Mouse (Mus musculus) liver, adult 2 months (tissue): ENCODE data around the gene Taok3. TPM values are rescaled to one million over a fixed set of nuclear protein-coding genes. Genes with fewer than 3 reads are reported as not detected.
A peak's percentile ranks its signal among the peaks of the same experiment; 100 is the strongest.

Experiments
- DNase-seq: peaks from one replicate; pipeline ENCODE4 v3.0.0-alpha.2; 2011; ENCODE audit warnings: low read depth, low spot score; ENCODE audit errors: extremely low read depth
- H3K27ac ChIP-seq: fragments of 200-500 bp; replicated peaks from 2 replicates; pipeline ENCODE4 v1.5.1; 2012; ENCODE audit warnings: low read depth, mild to moderate bottlenecking, control low read depth, inconsistent platforms, low read length; ENCODE audit not compliant: insufficient read depth
- H3K27me3 ChIP-seq: fragments of 200-500 bp; 2 replicates; pipeline ENCODE4 v1.6.1; 2012; ENCODE audit warnings: mild to moderate bottlenecking, moderate library complexity, low read length, inconsistent platforms; ENCODE audit not compliant: control insufficient read depth, insufficient read depth
- H3K36me3 ChIP-seq: fragments of 200-500 bp; 2 replicates; pipeline ENCODE4 v1.6.1; 2012; ENCODE audit warnings: low read length, inconsistent platforms; ENCODE audit not compliant: control insufficient read depth, insufficient read depth
- H3K4me1 ChIP-seq: fragments of 200-500 bp; 2 replicates; pipeline ENCODE4 v1.6.1; 2011; ENCODE audit warnings: low read length; ENCODE audit not compliant: control insufficient read depth, insufficient read depth
- H3K4me3 ChIP-seq: fragments of 200-500 bp; 2 replicates; pipeline ENCODE4 v1.5.1; 2011; ENCODE audit warnings: low read depth, mild to moderate bottlenecking, control low read depth, low read length, moderate library complexity; ENCODE audit not compliant: insufficient read depth
- H3K79me2 ChIP-seq: fragments of 200-500 bp; 2 replicates; pipeline ENCODE4 v1.6.1; 2012; ENCODE audit warnings: inconsistent platforms, mild to moderate bottlenecking, low read length, moderate library complexity; ENCODE audit not compliant: control insufficient read depth, insufficient read depth
- H3K9ac ChIP-seq: fragments of 200-500 bp; 2 replicates; pipeline ENCODE4 v1.6.1; 2012; ENCODE audit warnings: low read depth, mild to moderate bottlenecking, control low read depth, inconsistent platforms, low read length
- CTCF ChIP-seq: fragments of 200-500 bp; IDR thresholded peaks from 2 replicates; pipeline ENCODE4 v1.5.1; 2011; ENCODE audit warnings: low read depth, low read length, control low read depth
- POLR2A ChIP-seq: fragments of 200-500 bp; IDR thresholded peaks from 2 replicates; pipeline ENCODE4 v1.6.1; 2011; ENCODE audit warnings: low read length, control low read depth; ENCODE audit not compliant: insufficient read depth; ENCODE audit errors: extremely low read depth
- WGBS: fragments of 180-500 bp; shearing (Covaris S2); methylation state at CpG from one replicate; pipeline ENCODE4 v1.1.7; 2018; 5-methylcytosine and 5-hydroxymethylcytosine counted together
- polyA plus RNA-seq: library from polyadenylated mRNA; depleted of rRNA; stranded (reverse); fragments of >200 nt; gene quantifications from 2 replicates; pipeline ENCODE4 v1.2.3, GENCODE M21; 2012
- total RNA-seq: library from RNA; depleted of rRNA; stranded (reverse); fragments of >200 nt; gene quantifications from 2 replicates; pipeline ENCODE4 v1.2.3, GENCODE M21; 2014

The Taok3 gene
- total and polyA plus RNA-seq, 2 experiments: 16.2 to 23.0 TPM

- no peaks in the 10 kb centered on the region for H3K27me3 ChIP-seq
These were observed 38.5 kb downstream of the Taok3 start for GRCm38 (mm10) chr5:117158335-117159018.

GRCm38 (mm10) chr5:117159326-117159725 is 39.4 kb downstream of the Taok3 start:
- Histone ChIP-seq H3K27ac (peak overlapping the region; percentile 78), H3K79me2 (peaks cover 28% of the 10 kb centered on the region; the same call in 1 of the 2 replicates), H3K4me3 (no peak overlapping the region), H3K4me1 (peaks cover 31% of the 10 kb centered on the region), H3K27me3 (no peaks in the 10 kb centered on the region), H3K36me3 (peaks cover 1% of the 10 kb centered on the region; the same call in 1 of the 2 replicates), H3K9ac (no peak overlapping the region; the same call in 1 of the 2 replicates)
- DNase-seq: no peak
- 49% methylated on average over 8 of the region's 8 CpGs for whole genome bisulfite sequencing
- TF ChIP-seq POLR2A: no peak
- TF ChIP-seq CTCF: no peak

More at GRCm38 (mm10) chr5:117158335-117159018, 38.5 kb downstream of the Taok3 start:
- Histone ChIP-seq H3K4me3 (no peak overlapping the region), H3K36me3 (peaks cover 1% of the 10 kb centered on the region; the same call in 1 of the 2 replicates), H3K27ac (peak overlapping the region; percentile 78), H3K79me2 (peaks cover 29% of the 10 kb centered on the region; the same call in 1 of the 2 replicates), H3K9ac (no peak overlapping the region), H3K4me1 (peaks cover 25% of the 10 kb centered on the region)
- WGBS: 11% methylated on average over 7 of the region's 7 CpGs
- DNase-seq: peak; percentile 90
- no peak for TF ChIP-seq POLR2A
- TF ChIP-seq CTCF: no peak

GRCm38 (mm10) chr5:117159805-117160291 is 39.9 kb downstream of the Taok3 start:
- H3K79me2 ChIP-seq: peaks cover 26% of the 10 kb centered on the region; the same call in 1 of the 2 replicates
- peaks cover 35% of the 10 kb centered on the region for H3K4me1 ChIP-seq
- DNase-seq: no peak
- peak overlapping the region; percentile 78; the same call in 1 of the 2 replicates for H3K27ac ChIP-seq
- TF ChIP-seq POLR2A (no peak), CTCF (no peak)
- no peak overlapping the region for H3K9ac ChIP-seq
- no peaks in the 10 kb centered on the region; the same call in 1 of the 2 replicates for H3K36me3 ChIP-seq
- 56% methylated on average over 6 of the region's 6 CpGs for whole genome bisulfite sequencing
- H3K27me3 ChIP-seq: no peaks in the 10 kb centered on the region
- H3K4me3 ChIP-seq: no peak overlapping the region

GRCm38 (mm10) chr5:117160499-117160898 is 40.6 kb downstream of the Taok3 start:
- H3K36me3 ChIP-seq: no peaks in the 10 kb centered on the region; the same call in 1 of the 2 replicates
- H3K4me3 ChIP-seq: no peak overlapping the region
- H3K27me3 ChIP-seq: no peaks in the 10 kb centered on the region
- WGBS: 43% methylated on average over 10 of the region's 10 CpGs
- H3K27ac ChIP-seq: peak overlapping the region; percentile 53
- peaks cover 21% of the 10 kb centered on the region; the same call in 1 of the 2 replicates for H3K79me2 ChIP-seq
- TF ChIP-seq POLR2A (no peak), CTCF (no peak)
- H3K4me1 ChIP-seq: peaks cover 40% of the 10 kb centered on the region
- DNase-seq: peak; percentile 63
- H3K9ac ChIP-seq: 0 out of 2 replicates have a peak overlapping the region, but pooled peaks have one; percentile 15

GRCm38 (mm10) chr5:117163790-117164189 is 43.9 kb downstream of the Taok3 start:
- TF ChIP-seq CTCF (no peak), POLR2A (no peak)
- H3K9ac ChIP-seq: no peak overlapping the region
- no peaks in the 10 kb centered on the region for H3K36me3 ChIP-seq
- H3K27me3 ChIP-seq: no peaks in the 10 kb centered on the region
- H3K4me1 ChIP-seq: peaks cover 46% of the 10 kb centered on the region
- peaks cover 40% of the 10 kb centered on the region; the same call in 1 of the 2 replicates for H3K79me2 ChIP-seq
- no peak overlapping the region for H3K4me3 ChIP-seq
- no peak for DNase-seq
- H3K27ac ChIP-seq: no peak overlapping the region
- 97% methylated on average over 13 of the region's 13 CpGs for WGBS

- Histone ChIP-seq H3K27me3 (no peaks in the 10 kb centered on the region), H3K4me1 (peaks cover 39% of the 10 kb centered on the region), H3K79me2 (peaks cover 40% of the 10 kb centered on the region; the same call in 1 of the 2 replicates), H3K27ac (peak overlapping the region; percentile 37), H3K4me3 (no peak overlapping the region), H3K36me3 (no peaks in the 10 kb centered on the region), H3K9ac (no peak overlapping the region)
- 26% methylated on average over 5 of the region's 5 CpGs for WGBS
- TF ChIP-seq POLR2A: no peak
- TF ChIP-seq CTCF: no peak
- peak; percentile 87 for DNase-seq
These were observed 44.6 kb downstream of the Taok3 start for GRCm38 (mm10) chr5:117164516-117164915.
